Mouse (Mus musculus): ENCODE data around the gene Tmem243. TPM values are rescaled to one million over a fixed set of nuclear protein-coding genes. Genes with fewer than 3 reads are reported as not detected.

The Tmem243 gene
- polyA plus RNA-seq (2017; shearing (Covaris generic)), result 33.2 TPM

DNA sequence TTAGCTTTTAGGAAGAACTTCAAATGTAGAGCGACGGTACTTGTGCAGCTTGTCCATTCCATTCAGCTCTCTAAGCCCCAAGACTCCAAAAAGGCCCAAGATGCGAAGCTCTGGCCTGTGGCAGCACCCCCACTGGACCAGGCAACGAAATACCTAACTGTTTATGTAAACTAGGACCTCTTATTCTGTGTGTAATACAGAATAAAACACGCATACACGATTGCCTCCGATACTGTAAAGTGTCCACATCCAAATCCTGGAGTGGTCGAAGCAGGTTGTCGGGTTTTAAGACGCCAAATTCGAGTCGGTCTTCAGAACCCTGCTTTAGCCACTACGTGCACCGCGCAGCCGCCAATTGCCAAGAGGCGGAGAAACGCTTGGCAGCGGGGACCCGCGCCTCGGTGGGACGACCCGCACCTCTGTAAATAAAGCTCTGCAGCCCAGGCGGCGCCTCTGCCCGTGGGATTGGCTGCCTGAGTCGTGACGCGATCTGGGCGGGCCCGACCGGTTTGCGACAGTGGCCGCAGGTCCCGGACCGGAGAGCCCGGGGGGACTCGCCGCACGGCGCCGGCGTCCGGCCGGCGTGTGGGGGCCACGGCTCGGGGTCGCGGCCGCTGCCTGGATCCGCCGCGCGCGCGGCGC, at the start of gene Tmem243:
TSS of gene Tmem243 (plus strand) at position 462 of the 642 bp plus-strand sequence.

DNA sequence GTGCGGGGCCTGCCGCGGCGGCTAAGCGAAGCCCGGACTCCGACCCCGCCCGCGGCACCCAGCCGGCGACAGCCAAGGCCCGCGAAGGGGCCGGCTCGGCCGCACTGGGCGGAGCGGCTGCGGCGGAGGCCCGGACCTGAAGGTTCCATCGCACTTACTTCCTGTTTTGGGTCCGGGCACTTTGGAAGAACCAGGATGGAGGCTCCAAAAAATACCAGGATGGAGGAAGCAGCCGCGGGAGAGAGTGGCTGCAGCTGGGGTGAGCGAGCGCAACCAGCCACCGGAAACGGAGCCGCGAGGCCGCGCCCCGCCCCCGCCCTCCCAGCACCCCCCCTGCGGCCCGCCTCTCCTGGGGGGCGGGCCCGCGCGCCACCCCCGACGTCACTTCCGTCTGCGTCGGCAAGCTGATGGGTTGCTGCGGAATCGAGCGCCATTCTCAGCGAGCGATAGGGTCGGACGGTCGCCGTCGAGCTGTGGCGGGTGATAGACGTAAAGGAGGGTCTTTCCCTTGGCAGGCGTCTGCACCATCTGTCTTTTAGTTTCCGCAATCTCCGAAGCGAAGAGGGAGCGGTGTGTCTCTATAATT, 61.1 kb downstream of the Tmem243 start, which contains the start of gene Dmtf1:
TSS of gene Dmtf1 (minus strand) at position 321 of the 586 bp plus-strand sequence.

Other genes with a start within 250 kb of the Tmem243 start
- 0.35 TPM for gene Abcb4, start 207.0 kb upstream of the Tmem243 start, polyA plus RNA-seq (2017; shearing (Covaris generic))
- gene Crot, start 103.3 kb upstream of the Tmem243 start, polyA plus RNA-seq (2017; shearing (Covaris generic)), result 72.0 TPM
- gene Dmtf1, start 61.1 kb downstream of the Tmem243 start, polyA plus RNA-seq (2017; shearing (Covaris generic)), result 96.0 TPM
- gene 9330182L06Rik, start 165.4 kb downstream of the Tmem243 start, polyA plus RNA-seq (2017; shearing (Covaris generic)), result not detected

Data from activated CD4-positive, CD25-positive, alpha-beta regulatory T cell, adult 9 weeks (primary cell).